Mouse (Mus musculus) liver, embryonic 15.5 days (tissue): ENCODE data around the gene Slc31a1. TPM values are rescaled to one million over a fixed set of nuclear protein-coding genes. Genes with fewer than 3 reads are reported as not detected.

ENCODE experiments used
- ATAC-seq: fragments of 200-750 bp; cut with Nextera tagmentation; 2 replicates; pipeline ENCODE4 v1.8.0; 2017; ENCODE audit warnings: moderate number of reproducible peaks, mild to moderate bottlenecking, moderate library complexity; ENCODE audit not compliant: insufficient read depth
- H3K27ac ChIP-seq: fragments of 300-500 bp; sonication (generic); replicated peaks from 2 replicates; pipeline ENCODE4 v1.5.1; 2015; ENCODE audit warnings: mild to moderate bottlenecking, inconsistent platforms
- H3K27me3 ChIP-seq: fragments of 300-500 bp; sonication (generic); 2 replicates; pipeline ENCODE4 v1.6.1; 2015; ENCODE audit warnings: mild to moderate bottlenecking, inconsistent platforms
- H3K36me3 ChIP-seq: fragments of 300-500 bp; sonication (generic); replicated peaks from 2 replicates; pipeline ENCODE4 v1.6.1; 2015; ENCODE audit warnings: moderate library complexity, mild to moderate bottlenecking, inconsistent platforms
- H3K4me1 ChIP-seq: fragments of 300-500 bp; sonication (generic); replicated peaks from 2 replicates; pipeline ENCODE4 v1.6.1; 2015; ENCODE audit warnings: inconsistent platforms
- H3K4me2 ChIP-seq: fragments of 300-500 bp; sonication (generic); 2 replicates; pipeline ENCODE4 v1.6.1; 2015; ENCODE audit warnings: moderate library complexity, mild to moderate bottlenecking, inconsistent platforms
- H3K4me3 ChIP-seq: fragments of 300-500 bp; sonication (generic); replicated peaks from 2 replicates; pipeline ENCODE4 v1.5.1; 2015; ENCODE audit warnings: mild to moderate bottlenecking, inconsistent platforms
- H3K9ac ChIP-seq: fragments of 300-500 bp; sonication (generic); 2 replicates; pipeline ENCODE4 v1.6.1; 2015; ENCODE audit warnings: moderate library complexity, mild to moderate bottlenecking, inconsistent platforms
- H3K9me3 ChIP-seq: fragments of 300-500 bp; sonication (generic); replicated peaks from 2 replicates; pipeline ENCODE4 v1.6.1; 2016; ENCODE audit warnings: inconsistent platforms
- WGBS: fragments of 180-500 bp; shearing (Covaris S2); methylation state at CpG from one replicate; pipeline ENCODE4 v1.1.7; 2015; ENCODE audit warnings: mixed read lengths; ENCODE audit not compliant: insufficient replicate concordance; 5-methylcytosine and 5-hydroxymethylcytosine counted together
- polyA plus RNA-seq: library from polyadenylated mRNA; unstranded; fragments of >200 nt; fragmentation: Nextera tagmentation; extraction: Ambion mirVana; gene quantifications from 2 replicates; pipeline ENCODE4 v1.2.1, GENCODE M21; 2015

Slc31a1 gene
- polyA plus RNA-seq, 1 experiment from 2014 or later = 51.4 TPM

DNA sequence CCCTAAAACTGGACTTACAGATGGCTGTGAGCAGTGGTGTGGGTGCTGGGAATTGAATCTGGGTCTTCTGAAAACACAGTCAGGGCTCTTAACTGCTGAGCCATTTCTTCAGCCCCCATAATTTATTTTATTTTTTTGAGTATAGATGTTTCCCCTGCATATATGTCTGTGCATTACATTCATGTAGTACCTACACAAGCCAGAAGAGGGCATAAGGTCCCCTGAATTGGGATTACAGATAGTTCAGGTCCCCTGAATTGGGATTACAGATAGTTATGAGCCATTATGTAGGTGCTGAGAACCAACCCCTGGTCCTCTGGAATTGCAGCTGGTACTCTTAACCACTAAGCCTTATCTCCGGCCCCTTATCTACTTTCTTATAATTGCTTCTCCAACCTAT, 16.5 kb upstream of the Slc31a1 start:
- H3K9ac ChIP-seq = no peak overlapping the region
- H3K4me2 ChIP-seq = no peak overlapping the region
- H3K4me1 ChIP-seq = peaks cover 4% of the 10 kb centered on the region
- H3K27ac ChIP-seq = no peak overlapping the region
- peaks cover 57% of the 10 kb centered on the region for H3K36me3 ChIP-seq
- no peaks in the 10 kb centered on the region for H3K27me3 ChIP-seq
- WGBS = 70% methylated on average over 1 of the region's 1 CpGs
- no peaks in the 10 kb centered on the region for H3K9me3 ChIP-seq
- no peak for ATAC-seq
- no peak overlapping the region for H3K4me3 ChIP-seq

DNA sequence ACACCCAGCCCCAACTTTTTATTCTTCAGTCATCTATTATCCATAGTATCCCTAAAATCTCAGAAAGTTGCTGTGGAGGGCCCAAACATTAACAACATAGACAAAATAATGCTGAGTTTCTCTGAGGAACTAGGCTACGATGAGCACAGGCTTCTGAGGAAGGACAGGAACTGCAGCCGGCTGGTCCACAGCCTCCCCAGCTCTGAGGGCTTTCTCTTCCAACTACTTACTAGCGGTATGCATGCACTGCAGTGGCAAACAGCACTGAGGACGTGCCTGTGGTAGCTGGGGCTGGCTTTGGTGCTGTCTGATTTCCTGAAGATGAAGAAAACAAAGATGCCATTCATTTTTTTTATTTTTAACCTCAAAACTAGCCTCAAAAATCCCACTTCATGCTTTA, 14.7 kb upstream of the Slc31a1 start:
- 71% methylated on average over 4 of the region's 4 CpGs for WGBS
- no peak for ATAC-seq
- H3K36me3 ChIP-seq = peaks cover 42% of the 10 kb centered on the region

GRCm38 (mm10) chr4:62347605-62348328, 12.8 kb upstream of the Slc31a1 start:
- peak; percentile 55; the same call in 1 of the 2 replicates for ATAC-seq
- H3K27ac ChIP-seq = peak overlapping the region; percentile 64
- peaks cover 12% of the 10 kb centered on the region for H3K4me1 ChIP-seq
- H3K4me2 ChIP-seq = 0 out of 2 replicates have a peak overlapping the region, but pooled peaks have one; percentile 8
- H3K9me3 ChIP-seq = no peaks in the 10 kb centered on the region
- H3K27me3 ChIP-seq = no peaks in the 10 kb centered on the region
- H3K9ac ChIP-seq = no peak overlapping the region
- peaks cover 46% of the 10 kb centered on the region for H3K36me3 ChIP-seq
- 53% methylated on average over 9 of the region's 9 CpGs for WGBS
- H3K4me3 ChIP-seq = no peak overlapping the region

More for the DNA sequence above, 14.7 kb upstream of the Slc31a1 start:
- no peaks in the 10 kb centered on the region for H3K27me3 ChIP-seq
- H3K4me1 ChIP-seq = peaks cover 12% of the 10 kb centered on the region
- H3K4me3 ChIP-seq = no peak overlapping the region
- no peak overlapping the region for H3K4me2 ChIP-seq
- H3K9ac ChIP-seq = no peak overlapping the region
- H3K9me3 ChIP-seq = no peaks in the 10 kb centered on the region
- no peak overlapping the region for H3K27ac ChIP-seq

GRCm38 (mm10) chr4:62348329-62348705, 12.2 kb upstream of the Slc31a1 start:
- Histone ChIP-seq H3K27ac (peak overlapping the region; percentile 64; the same call in 1 of the 2 replicates), H3K4me1 (peaks cover 12% of the 10 kb centered on the region), H3K27me3 (no peaks in the 10 kb centered on the region), H3K4me3 (no peak overlapping the region), H3K9ac (no peak overlapping the region), H3K36me3 (peaks cover 41% of the 10 kb centered on the region), H3K4me2 (peak overlapping the region; percentile 8; the same call in 1 of the 2 replicates), H3K9me3 (no peaks in the 10 kb centered on the region)
- WGBS = 51% methylated on average over 2 of the region's 2 CpGs
- ATAC-seq = peak; percentile 70

DNA sequence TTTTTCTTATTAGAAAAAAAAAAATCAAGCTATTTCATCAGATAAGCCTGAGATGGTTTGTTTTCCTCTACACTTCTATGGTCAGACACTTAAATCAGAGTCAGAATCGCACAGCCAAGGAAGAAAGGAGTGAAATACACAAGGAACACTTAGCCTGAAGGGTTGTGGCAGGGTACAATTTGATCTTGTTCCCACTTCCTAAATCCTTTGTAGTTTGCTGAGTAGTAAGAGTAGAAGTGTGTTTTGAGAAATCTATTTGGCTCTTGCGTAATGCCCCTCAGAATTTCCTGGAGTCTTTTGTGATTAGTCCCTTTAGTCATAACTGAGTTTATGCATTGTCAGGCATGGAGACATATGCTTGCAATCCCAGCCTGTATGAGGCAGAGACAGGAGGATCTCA, 11.2 kb upstream of the Slc31a1 start:
- no peak overlapping the region for H3K4me2 ChIP-seq
- WGBS = 83% methylated on average over 2 of the region's 2 CpGs
- H3K27ac ChIP-seq = no peak overlapping the region
- H3K9me3 ChIP-seq = no peaks in the 10 kb centered on the region
- no peaks in the 10 kb centered on the region for H3K27me3 ChIP-seq
- no peak for ATAC-seq
- peaks cover 31% of the 10 kb centered on the region for H3K36me3 ChIP-seq
- no peak overlapping the region for H3K9ac ChIP-seq
- H3K4me1 ChIP-seq = peaks cover 12% of the 10 kb centered on the region
- no peak overlapping the region for H3K4me3 ChIP-seq

GRCm38 (mm10) chr4:62357631-62358148, 2.8 kb upstream of the Slc31a1 start:
- 28% methylated on average over 1 of the region's 1 CpGs for WGBS
- H3K4me1 ChIP-seq = peaks cover 37% of the 10 kb centered on the region
- no peaks in the 10 kb centered on the region for H3K27me3 ChIP-seq
- no peak overlapping the region for H3K4me3 ChIP-seq
- H3K9me3 ChIP-seq = no peaks in the 10 kb centered on the region
- H3K27ac ChIP-seq = 0 out of 2 replicates have a peak overlapping the region, but pooled peaks have one; percentile 11
- H3K36me3 ChIP-seq = peaks cover 11% of the 10 kb centered on the region
- no peak overlapping the region for H3K4me2 ChIP-seq
- H3K9ac ChIP-seq = no peak overlapping the region
- ATAC-seq = no peak

- Histone ChIP-seq H3K4me1 (peaks cover 42% of the 10 kb centered on the region), H3K9ac (peak overlapping the region; percentile 90), H3K9me3 (no peaks in the 10 kb centered on the region), H3K4me2 (peak overlapping the region; percentile 96), H3K27ac (peak overlapping the region; percentile 91), H3K36me3 (peaks cover 11% of the 10 kb centered on the region), H3K27me3 (no peaks in the 10 kb centered on the region), H3K4me3 (peak overlapping the region; percentile 91)
- no peak for ATAC-seq
- WGBS = 31% methylated on average over 7 of the region's 7 CpGs
Observed at GRCm38 (mm10) chr4:62359256-62359775, 1.2 kb upstream of the Slc31a1 start.

DNA sequence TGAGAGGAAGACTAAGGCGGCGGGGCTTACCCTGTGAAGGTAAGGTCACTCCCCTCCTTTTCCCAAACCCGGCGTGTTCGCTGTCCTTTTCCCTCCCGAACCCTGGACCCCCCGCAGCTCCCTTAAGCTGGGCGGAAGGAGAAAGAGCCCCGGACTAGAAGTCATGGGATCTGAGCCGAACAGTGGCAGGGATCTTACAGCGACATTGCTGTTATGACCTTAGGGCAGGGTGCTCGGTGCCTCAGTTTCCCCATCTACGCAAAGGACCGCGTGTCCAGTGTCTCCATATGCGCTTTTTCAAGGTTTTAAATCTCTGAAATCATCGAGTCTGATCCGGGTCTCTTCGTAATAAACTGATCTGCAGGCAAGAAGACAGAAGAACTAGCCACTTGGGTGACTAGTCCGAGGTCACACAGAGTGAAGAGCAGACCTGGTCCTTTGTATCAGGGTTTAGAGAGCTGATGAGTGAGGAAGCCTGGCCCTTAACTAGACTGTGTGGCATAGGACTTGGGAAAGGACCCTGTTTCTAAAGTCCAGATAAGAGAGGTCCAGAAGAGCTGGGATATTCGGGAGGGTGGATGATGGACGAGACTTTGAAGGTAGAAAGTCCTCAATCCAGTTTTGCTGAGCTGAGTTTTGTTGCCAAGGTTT, 403 bp downstream of the Slc31a1 start:
- H3K27ac ChIP-seq = peak overlapping the region; percentile 79
- WGBS = under 1% methylated on average over 20 of the region's 22 CpGs
- H3K36me3 ChIP-seq = peaks cover 11% of the 10 kb centered on the region
- H3K4me1 ChIP-seq = peaks cover 53% of the 10 kb centered on the region
- peak overlapping the region; percentile 77 for H3K9ac ChIP-seq
- peak overlapping the region; percentile 91 for H3K4me3 ChIP-seq
- no peaks in the 10 kb centered on the region for H3K9me3 ChIP-seq
- H3K4me2 ChIP-seq = peak overlapping the region; percentile 96
- H3K27me3 ChIP-seq = no peaks in the 10 kb centered on the region
- no peak for ATAC-seq

DNA sequence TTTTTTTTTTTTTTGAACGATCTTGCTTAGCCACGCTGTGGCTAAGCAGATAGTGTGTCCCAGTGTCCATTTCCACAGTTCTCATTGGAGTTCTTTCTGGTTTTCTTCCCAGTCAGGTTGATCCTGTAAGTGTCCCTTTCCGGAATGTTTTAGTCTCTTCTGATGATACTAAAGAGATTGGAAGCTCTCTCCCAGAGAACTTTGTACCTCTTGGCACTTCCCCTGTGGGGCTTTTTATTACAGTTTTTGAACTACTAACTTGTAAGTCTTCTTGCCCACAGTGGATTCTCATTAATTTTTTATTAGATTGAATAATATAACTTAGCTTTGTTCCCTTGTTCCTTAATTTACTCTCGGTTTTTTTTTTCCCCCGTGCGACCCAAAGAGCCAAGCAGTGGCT, 1.0 kb downstream of the Slc31a1 start:
- Histone ChIP-seq H3K36me3 (peaks cover 6% of the 10 kb centered on the region), H3K27ac (peak overlapping the region; percentile 79; the same call in 1 of the 2 replicates), H3K9ac (peak overlapping the region; percentile 77), H3K27me3 (no peaks in the 10 kb centered on the region), H3K4me1 (peaks cover 57% of the 10 kb centered on the region), H3K4me2 (peak overlapping the region; percentile 96), H3K9me3 (no peaks in the 10 kb centered on the region), H3K4me3 (peak overlapping the region; percentile 91)
- ATAC-seq = no peak
- 22% methylated on average over 6 of the region's 6 CpGs for WGBS

DNA sequence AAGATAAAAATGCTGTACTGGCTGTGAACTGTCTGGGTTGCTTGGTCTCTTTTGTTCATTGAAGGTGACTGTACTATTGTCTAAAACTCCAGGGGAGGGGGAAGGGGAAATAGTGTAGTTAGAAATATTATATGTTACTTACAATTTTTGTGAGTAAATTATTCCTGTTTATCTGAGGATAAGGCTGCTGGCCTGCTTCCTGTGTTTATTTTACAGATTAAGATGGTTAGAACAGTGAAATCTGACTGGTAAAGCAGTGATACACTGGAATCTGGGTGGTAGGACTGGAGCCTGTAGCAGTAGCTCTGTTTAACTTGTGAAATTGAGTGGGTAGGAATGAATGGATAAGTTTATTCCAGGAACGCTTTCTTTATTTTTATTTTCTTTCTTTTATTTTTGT, 1.5 kb downstream of the Slc31a1 start:
- 0 out of 2 replicates have a peak overlapping the region, but pooled peaks have one; percentile 79 for H3K27ac ChIP-seq
- peaks cover 60% of the 10 kb centered on the region for H3K4me1 ChIP-seq
- no peaks in the 10 kb centered on the region for H3K9me3 ChIP-seq
- H3K9ac ChIP-seq = peak overlapping the region; percentile 77
- peak overlapping the region; percentile 96 for H3K4me2 ChIP-seq
- H3K27me3 ChIP-seq = no peaks in the 10 kb centered on the region
- peak overlapping the region; percentile 91 for H3K4me3 ChIP-seq
- H3K36me3 ChIP-seq = peaks cover 1% of the 10 kb centered on the region
- 82% methylated on average over 1 of the region's 1 CpGs for WGBS
- no peak for ATAC-seq

DNA sequence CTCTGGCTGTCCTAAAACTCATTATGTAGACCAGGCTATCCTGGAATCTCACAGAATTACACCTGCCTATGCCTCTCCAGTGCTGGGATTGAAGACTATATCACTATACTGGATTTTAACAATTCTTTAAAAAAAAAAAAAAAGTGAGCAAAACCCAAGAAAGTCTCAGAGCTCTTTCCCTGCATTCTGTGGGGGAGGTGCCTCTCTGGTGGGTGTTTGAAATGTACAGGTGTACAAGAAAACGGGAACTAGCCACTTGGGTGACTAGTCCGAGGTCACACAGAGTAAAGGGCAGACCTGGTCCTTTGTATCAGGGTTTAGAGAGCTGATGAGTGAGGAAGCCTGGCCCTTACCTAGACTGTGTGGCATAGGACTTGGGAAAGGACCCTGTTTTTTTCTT, 1.9 kb downstream of the Slc31a1 start:
- H3K9ac ChIP-seq = no peak overlapping the region
- peak overlapping the region; percentile 96 for H3K4me2 ChIP-seq
- H3K9me3 ChIP-seq = no peaks in the 10 kb centered on the region
- H3K36me3 ChIP-seq = no peaks in the 10 kb centered on the region
- WGBS = 62% methylated on average over 2 of the region's 2 CpGs
- H3K27ac ChIP-seq = no peak overlapping the region
- H3K27me3 ChIP-seq = no peaks in the 10 kb centered on the region
- ATAC-seq = no peak
- H3K4me1 ChIP-seq = peaks cover 64% of the 10 kb centered on the region
- H3K4me3 ChIP-seq = peak overlapping the region; percentile 14; the same call in 1 of the 2 replicates
